Mouse (Mus musculus): ENCODE measurements around the gene Arap1. TPM values are rescaled to one million over a fixed set of nuclear protein-coding genes. Genes with fewer than 3 reads are reported as not detected.

Arap1 gene
- 12.8 and 15.2 TPM in 2 replicates for polyA plus RNA-seq (2015; fragmentation: Nextera tagmentation; extraction: Ambion mirVana)

DNA sequence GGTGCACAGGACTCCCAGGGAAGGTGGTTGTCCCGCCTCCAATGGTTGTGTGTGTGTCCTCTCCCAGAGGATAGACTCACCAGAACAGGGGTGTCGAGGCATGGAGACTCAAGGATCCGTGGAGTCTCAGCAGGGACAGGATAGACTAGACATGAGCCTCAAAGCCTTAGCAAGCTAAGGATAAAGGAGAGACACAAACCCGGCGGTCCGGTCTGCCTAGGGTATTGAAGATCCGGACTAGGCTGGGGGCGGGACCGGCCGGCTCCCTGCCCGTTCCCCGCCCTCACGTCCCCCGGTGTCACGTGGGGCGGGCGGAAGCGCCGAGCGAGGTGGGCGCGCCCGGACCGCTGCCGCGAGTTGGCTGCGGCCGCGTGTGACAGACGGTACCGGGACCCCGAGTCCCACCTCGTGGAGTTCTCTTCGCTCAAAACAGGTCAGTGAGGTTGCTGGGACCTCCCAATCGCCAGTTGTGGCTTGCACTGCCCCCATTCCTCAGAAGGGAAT lies at the start of gene Arap1:
TSS of gene Arap1 (plus strand) at position 301 of the 504 bp plus-strand sequence.

DNA sequence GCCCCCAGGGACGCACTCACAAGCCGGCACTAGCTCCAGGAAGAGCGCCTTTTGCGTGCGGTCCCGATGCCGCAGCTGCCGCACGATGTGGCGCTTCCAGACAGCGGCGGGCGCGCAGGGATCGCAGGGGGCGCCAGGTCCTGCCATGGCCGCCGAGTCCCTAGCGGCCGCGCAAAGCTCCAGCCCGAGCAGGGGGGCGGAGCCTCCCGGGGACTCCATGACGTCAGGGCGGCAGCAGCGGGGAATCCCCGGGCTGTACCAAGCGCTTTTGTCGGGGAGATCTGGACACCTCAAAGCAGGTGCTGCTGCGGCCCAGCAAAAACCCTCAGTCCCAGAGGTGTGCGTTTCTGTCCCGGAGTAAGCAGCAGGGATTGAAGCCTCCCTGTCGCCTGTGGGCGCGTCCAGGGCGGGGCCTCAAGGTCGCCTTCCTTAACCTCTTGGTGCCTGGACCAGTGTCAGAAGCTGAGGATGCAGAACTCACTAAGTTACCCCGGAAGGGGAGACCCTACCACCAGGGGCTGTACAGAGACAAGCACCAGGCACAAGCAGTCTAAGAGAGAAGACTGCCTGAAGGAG lies 45.9 kb upstream of the Arap1 start, which contains the start of gene Atg16l2:
TSS of gene Atg16l2 (minus strand) at position 371 of the 576 bp plus-strand sequence.

DNA sequence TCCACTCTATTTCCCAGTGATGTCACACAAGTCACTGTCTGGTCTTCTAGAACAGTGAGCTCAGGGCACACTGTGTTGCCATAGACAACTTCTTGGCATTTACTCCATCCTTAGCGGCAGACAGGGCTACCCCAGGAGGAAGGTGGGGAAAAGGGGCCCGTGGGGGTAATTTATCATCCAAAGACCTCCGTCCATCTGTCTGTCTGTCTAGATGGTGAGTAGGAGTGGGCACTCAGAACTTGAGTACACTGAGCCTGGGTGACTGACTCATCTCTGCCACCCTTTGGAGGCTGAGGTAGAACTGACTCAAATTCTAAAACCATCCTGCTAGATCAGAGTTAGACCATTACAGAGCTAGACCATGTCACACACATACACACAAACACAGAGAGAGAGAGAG lies 30.9 kb upstream of the Arap1 start, which contains the start of gene Stard10:
TSS of gene Stard10 (plus strand) at position 73 of the 400 bp plus-strand sequence.

DNA sequence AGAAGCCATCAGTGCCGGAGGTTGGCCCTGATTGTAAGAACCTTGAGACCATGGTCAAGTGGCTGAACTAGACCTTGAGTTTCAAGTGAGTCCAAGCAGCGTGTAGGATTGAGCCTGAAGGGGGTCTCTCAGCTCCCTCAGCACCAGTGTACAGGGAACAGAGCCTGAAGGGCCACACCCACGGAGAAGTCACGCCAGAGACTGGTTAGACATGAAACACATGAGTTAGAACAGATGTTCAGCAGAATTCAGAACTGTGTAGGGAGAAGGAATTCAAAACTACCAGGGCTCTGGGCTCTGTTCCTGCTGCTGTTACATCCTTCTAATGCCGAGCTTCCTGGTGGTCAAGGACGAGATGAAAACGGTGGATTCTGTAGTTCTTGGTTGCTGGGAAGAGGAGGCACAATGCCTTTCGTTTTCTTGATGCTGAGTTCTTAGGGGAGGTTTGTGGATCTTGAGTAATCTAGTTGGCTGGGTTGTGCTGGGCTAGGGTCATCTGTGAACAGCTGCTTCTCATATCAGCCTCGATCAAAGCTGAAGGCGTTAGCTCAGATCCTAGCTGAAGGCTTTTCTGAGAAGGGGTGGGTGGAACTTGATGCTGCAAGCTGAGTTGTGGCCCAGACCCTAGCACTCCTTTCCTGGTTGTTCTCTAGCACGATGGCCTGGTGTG lies 62.5 kb downstream of the Arap1 start, which contains the start of gene Gm45837:
TSS of gene Gm45837 (plus strand) at position 620 of the 670 bp plus-strand sequence.

DNA sequence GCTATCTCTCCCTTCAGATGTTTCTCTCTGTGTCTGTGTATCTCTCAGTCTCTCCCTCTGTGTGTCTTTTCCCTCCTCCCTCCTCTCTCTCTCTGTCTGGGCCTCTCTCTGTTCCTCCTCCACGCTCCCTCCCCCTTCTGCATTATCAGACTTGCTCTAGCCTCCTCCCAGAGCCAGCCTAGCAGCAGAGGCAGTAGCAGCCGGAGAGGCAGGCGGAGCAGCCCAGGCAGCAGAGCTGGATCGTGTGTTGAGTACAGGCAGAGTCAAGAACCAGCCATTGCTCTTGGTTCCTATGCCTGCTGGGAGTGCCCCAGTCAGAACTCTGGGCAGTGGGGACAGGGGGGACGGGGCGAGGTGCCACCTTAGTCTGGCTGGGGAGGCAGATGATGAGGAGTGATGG lies 73.7 kb downstream of the Arap1 start, which contains the start of gene Pde2a:
TSS of gene Pde2a (plus strand) at position 163 of the 400 bp plus-strand sequence.

Other genes starting within 250 kb of the Arap1 start
- gene Atg16l2, start 45.8 kb upstream of the Arap1 start, polyA plus RNA-seq (2015; fragmentation: Nextera tagmentation; extraction: Ambion mirVana): 29.6 and 30.4 TPM in 2 replicates
- gene Stard10, start 31.0 kb upstream of the Arap1 start, polyA plus RNA-seq (2015; fragmentation: Nextera tagmentation; extraction: Ambion mirVana): 19.4 and 22.2 TPM in 2 replicates
- not detected in 2 replicates for gene Gm45837, start 62.8 kb downstream of the Arap1 start, polyA plus RNA-seq (2015; fragmentation: Nextera tagmentation; extraction: Ambion mirVana)
- gene Pde2a, start 73.6 kb downstream of the Arap1 start, polyA plus RNA-seq (2015; fragmentation: Nextera tagmentation; extraction: Ambion mirVana): 20.1 and 23.3 TPM in 2 replicates
- not detected in 2 replicates for gene Art2b, start 237.5 kb downstream of the Arap1 start, polyA plus RNA-seq (2015; fragmentation: Nextera tagmentation; extraction: Ambion mirVana)